In genomic region chr7:105553456-105554211, GRCm38 (mm10) we compare ENCODE assay signal across 7 mouse cellular contexts. TPM values are rescaled to one million over a fixed set of nuclear protein-coding genes. Genes with fewer than 3 reads are reported as not detected.
DNase-seq lines count a peak whose midpoint lies in the region; ATAC-seq lines count a peak whose summit lies in the region.

No protein-coding gene starts in this region.

- H3K9me3 ChIP-seq in lung, embryonic 16.5 days (ENCODE audit: control insufficient read depth, low read length) = no peaks in the 10 kb centered on the region
- no peaks in the 10 kb centered on the region for H3K9me3 ChIP-seq in embryonic facial prominence, embryonic 12.5 days
- no peaks in the 10 kb centered on the region for H3K9me3 ChIP-seq in hindbrain, embryonic 15.5 days
- H3K9me3 ChIP-seq in midbrain, embryonic 16.5 days (replicated peaks; ENCODE audit: control insufficient read depth, low read length, poor library complexity, severe bottlenecking) = no peaks in the 10 kb centered on the region

- peak overlapping the region; percentile 88 for H3K4me2 ChIP-seq in lung, embryonic 16.5 days (ENCODE audit: low read depth, low read length)
- H3K4me2 ChIP-seq in embryonic facial prominence, embryonic 12.5 days (replicated peaks) = peak overlapping the region; percentile 69
- H3K4me2 ChIP-seq in hindbrain, embryonic 15.5 days = peak overlapping the region; percentile 78
- peak overlapping the region; percentile 83 for H3K4me2 ChIP-seq in midbrain, embryonic 16.5 days (ENCODE audit: low read length)

- H3K36me3 ChIP-seq in lung, embryonic 16.5 days (ENCODE audit: control insufficient read depth, insufficient read depth, low read length) = peaks cover 7% of the 10 kb centered on the region
- peaks cover 19% of the 10 kb centered on the region for H3K36me3 ChIP-seq in embryonic facial prominence, embryonic 12.5 days
- H3K36me3 ChIP-seq in hindbrain, embryonic 15.5 days = peaks cover 15% of the 10 kb centered on the region
- H3K36me3 ChIP-seq in midbrain, embryonic 16.5 days (ENCODE audit: control insufficient read depth, insufficient read depth, low read length) = peaks cover 10% of the 10 kb centered on the region

- DNase-seq in lung, postnatal 36 days = no peak
- DNase-seq in urinary bladder, postnatal 4 days (ENCODE audit: low spot score in 2 of 2) = no peak
- no peak for DNase-seq in embryo, embryonic 9.5 days (ENCODE audit: extremely low spot score)

- ATAC-seq in lung, embryonic 16.5 days (ENCODE audit: low read depth) = 0 out of 2 replicates have a peak, but pooled peaks have one; percentile 5
- ATAC-seq in embryonic facial prominence, embryonic 12.5 days (ENCODE audit: insufficient number of reproducible peaks, insufficient read depth, low FRiP score, low TSS enrichment) = no peak
- ATAC-seq in hindbrain, embryonic 15.5 days (ENCODE audit: low FRiP score, low read depth) = peak; percentile 49
- peak; percentile 44 for ATAC-seq in midbrain, embryonic 16.5 days

- H3K27me3 ChIP-seq in lung, embryonic 16.5 days (ENCODE audit: control insufficient read depth, insufficient read depth, low read depth, low read length) = no peaks in the 10 kb centered on the region
- no peaks in the 10 kb centered on the region for H3K27me3 ChIP-seq in embryonic facial prominence, embryonic 12.5 days
- H3K27me3 ChIP-seq in hindbrain, embryonic 15.5 days = no peaks in the 10 kb centered on the region
- H3K27me3 ChIP-seq in midbrain, embryonic 16.5 days (ENCODE audit: control insufficient read depth, insufficient read depth, low read depth, low read length) = no peaks in the 10 kb centered on the region

- peak overlapping the region; percentile 31; the same call in 1 of the 2 replicates for H3K27ac ChIP-seq in lung, embryonic 16.5 days (ENCODE audit: low read length)
- no peak overlapping the region for H3K27ac ChIP-seq in embryonic facial prominence, embryonic 12.5 days
- H3K27ac ChIP-seq in hindbrain, embryonic 15.5 days (replicated peaks) = peak overlapping the region; percentile 86
- H3K27ac ChIP-seq in midbrain, embryonic 16.5 days (ENCODE audit: low read length) = peak overlapping the region; percentile 86

- peak overlapping the region; percentile 87 for H3K4me3 ChIP-seq in lung, embryonic 16.5 days (ENCODE audit: low read length)
- H3K4me3 ChIP-seq in embryonic facial prominence, embryonic 12.5 days = peak overlapping the region; percentile 73
- peak overlapping the region; percentile 70 for H3K4me3 ChIP-seq in hindbrain, embryonic 15.5 days
- peak overlapping the region; percentile 80 for H3K4me3 ChIP-seq in midbrain, embryonic 16.5 days (ENCODE audit: low read depth, low read length)

- 34% methylated on average over 26 of the region's 27 CpGs for WGBS in lung, embryonic 16.5 days
- 32% methylated on average over 26 of the region's 27 CpGs for WGBS in embryonic facial prominence, embryonic 12.5 days
- WGBS in hindbrain, embryonic 15.5 days = 24% methylated on average over 27 of the region's 27 CpGs
- WGBS in midbrain, embryonic 16.5 days = 26% methylated on average over 26 of the region's 27 CpGs

- H3K9ac ChIP-seq in lung, embryonic 16.5 days (ENCODE audit: low read length) = peak overlapping the region; percentile 84
- peak overlapping the region; percentile 67 for H3K9ac ChIP-seq in embryonic facial prominence, embryonic 12.5 days
- H3K9ac ChIP-seq in hindbrain, embryonic 15.5 days = peak overlapping the region; percentile 74
- peak overlapping the region; percentile 92 for H3K9ac ChIP-seq in midbrain, embryonic 16.5 days (ENCODE audit: low read depth, low read length)

- H3K4me1 ChIP-seq in lung, embryonic 16.5 days (replicated peaks; ENCODE audit: control insufficient read depth, insufficient read depth, low read length) = peaks cover 11% of the 10 kb centered on the region; the same call in 1 of the 2 replicates
- peaks cover 14% of the 10 kb centered on the region for H3K4me1 ChIP-seq in embryonic facial prominence, embryonic 12.5 days
- peaks cover 33% of the 10 kb centered on the region for H3K4me1 ChIP-seq in hindbrain, embryonic 15.5 days (replicated peaks)
- peaks cover 21% of the 10 kb centered on the region for H3K4me1 ChIP-seq in midbrain, embryonic 16.5 days (ENCODE audit: control insufficient read depth, insufficient read depth, low read length)

RNA-seq across cellular contexts. Expression of gene Smpd1, which starts 0.5 kb away (rescaled TPM):
- polyA plus RNA-seq in lung, embryonic 16.5 days (2015; fragmentation: Nextera tagmentation; extraction: Ambion mirVana) = 47.8 and 50.3 TPM in 2 replicates
- 40.8 and 41.4 TPM in 2 replicates for polyA plus RNA-seq in embryonic facial prominence, embryonic 12.5 days (2016; fragmentation: Nextera tagmentation; extraction: Ambion mirVana)
- polyA plus RNA-seq in hindbrain, embryonic 15.5 days (2015; fragmentation: Nextera tagmentation; extraction: Ambion mirVana) = 88.5 and 94.2 TPM in 2 replicates
- 95.2 and 104 TPM in 2 replicates for polyA plus RNA-seq in midbrain, embryonic 16.5 days (2015; fragmentation: Nextera tagmentation; extraction: Ambion mirVana)

RNA-seq across cellular contexts. Expression of gene Apbb1, which starts 27.8 kb away (rescaled TPM):
- 46.3 and 48.0 TPM in 2 replicates for polyA plus RNA-seq in lung, embryonic 16.5 days (2015; fragmentation: Nextera tagmentation; extraction: Ambion mirVana)
- polyA plus RNA-seq in embryonic facial prominence, embryonic 12.5 days (2016; fragmentation: Nextera tagmentation; extraction: Ambion mirVana) = 77.5 and 84.7 TPM in 2 replicates
- 294 and 330 TPM in 2 replicates for polyA plus RNA-seq in hindbrain, embryonic 15.5 days (2015; fragmentation: Nextera tagmentation; extraction: Ambion mirVana)
- polyA plus RNA-seq in midbrain, embryonic 16.5 days (2015; fragmentation: Nextera tagmentation; extraction: Ambion mirVana) = 333 and 360 TPM in 2 replicates

RNA-seq across cellular contexts. Expression of gene Hpx, which starts 46.3 kb away (rescaled TPM):
- polyA plus RNA-seq in lung, embryonic 16.5 days (2015; fragmentation: Nextera tagmentation; extraction: Ambion mirVana) = 1.0 and 4.6 TPM in 2 replicates
- 0.52 and 0.59 TPM in 2 replicates for polyA plus RNA-seq in embryonic facial prominence, embryonic 12.5 days (2016; fragmentation: Nextera tagmentation; extraction: Ambion mirVana)
- polyA plus RNA-seq in hindbrain, embryonic 15.5 days (2015; fragmentation: Nextera tagmentation; extraction: Ambion mirVana) = 0.39 TPM in 1 of 2 replicates, not detected in the other
- 0.16 and 0.32 TPM in 2 replicates for polyA plus RNA-seq in midbrain, embryonic 16.5 days (2015; fragmentation: Nextera tagmentation; extraction: Ambion mirVana)
